Mouse (Mus musculus) kidney, embryonic 15.5 days (tissue): ENCODE results near the gene Cnnm1. TPM values are rescaled to one million over a fixed set of nuclear protein-coding genes. Genes with fewer than 3 reads are reported as not detected.
A peak's percentile ranks its signal among the peaks of the same experiment; 100 is the strongest.
"Not testable (repeated sequence)": the region's sequence is repeated elsewhere in the genome, so short reads cannot be mapped to it uniquely, and the experiment has no call there.

ENCODE experiments used
- ATAC-seq: fragments of 200-750 bp; cut with Nextera tagmentation; replicated peaks from 2 replicates; pipeline ENCODE4 v1.8.0; 2017; ENCODE audit warnings: moderate TSS enrichment; ENCODE audit not compliant: low FRiP score
- H3K27ac ChIP-seq: fragments of 300-500 bp; sonication (generic); 2 replicates; pipeline ENCODE4 v1.5.1; 2015; ENCODE audit warnings: mild to moderate bottlenecking, inconsistent platforms
- H3K27me3 ChIP-seq: fragments of 300-500 bp; sonication (generic); 2 replicates; pipeline ENCODE4 v1.6.1; 2015; ENCODE audit warnings: inconsistent platforms
- H3K36me3 ChIP-seq: fragments of 300-500 bp; sonication (generic); 2 replicates; pipeline ENCODE4 v1.6.1; 2015; ENCODE audit warnings: inconsistent platforms
- H3K4me1 ChIP-seq: fragments of 300-500 bp; sonication (generic); 2 replicates; pipeline ENCODE4 v1.6.1; 2015; ENCODE audit warnings: inconsistent platforms
- H3K4me2 ChIP-seq: fragments of 300-500 bp; sonication (generic); 2 replicates; pipeline ENCODE4 v1.6.1; 2015; ENCODE audit warnings: moderate library complexity, mild to moderate bottlenecking, inconsistent platforms
- H3K4me3 ChIP-seq: fragments of 300-500 bp; sonication (generic); replicated peaks from 2 replicates; pipeline ENCODE4 v1.5.1; 2015; ENCODE audit warnings: mild to moderate bottlenecking, inconsistent platforms
- H3K9ac ChIP-seq: fragments of 300-500 bp; sonication (generic); 2 replicates; pipeline ENCODE4 v1.6.1; 2015; ENCODE audit warnings: mild to moderate bottlenecking, inconsistent platforms
- H3K9me3 ChIP-seq: fragments of 300-500 bp; sonication (generic); replicated peaks from 2 replicates; pipeline ENCODE4 v1.6.1; 2016; ENCODE audit warnings: inconsistent platforms
- WGBS: fragments of 180-500 bp; shearing (Covaris S2); methylation state at CpG from one replicate; pipeline ENCODE4 v1.1.7; 2015; ENCODE audit warnings: mixed read lengths; 5-methylcytosine and 5-hydroxymethylcytosine counted together
- polyA plus RNA-seq: library from polyadenylated mRNA; unstranded; fragments of >200 nt; fragmentation: Nextera tagmentation; extraction: Ambion mirVana; gene quantifications from 2 replicates; pipeline ENCODE4 v1.2.1, GENCODE M21; 2015

Cnnm1 gene
- polyA plus RNA-seq, 1 experiment from 2014 or later, result 0.19 TPM

- ATAC-seq, result 0 out of 2 replicates have a peak, but pooled peaks have one; percentile 46
- 12% methylated on average over 14 of the region's 14 CpGs for WGBS
- Histone ChIP-seq H3K27ac (no peak overlapping the region), H3K4me2 (peak overlapping the region; percentile 58), H3K9me3 (no peaks in the 10 kb centered on the region), H3K36me3 (peaks cover 14% of the 10 kb centered on the region), H3K4me3 (peak overlapping the region; percentile 31), H3K27me3 (peaks cover 15% of the 10 kb centered on the region), H3K9ac (0 out of 2 replicates have a peak overlapping the region, but pooled peaks have one; percentile 3), H3K4me1 (peaks cover 9% of the 10 kb centered on the region)
Measured at GRCm38 (mm10) chr19:43494914-43495313, 54.7 kb downstream of the Cnnm1 start.

GRCm38 (mm10) chr19:43495846-43496245, 55.6 kb downstream of the Cnnm1 start:
- no peak for ATAC-seq
- H3K27ac ChIP-seq, result no peak overlapping the region
- H3K36me3 ChIP-seq, result peaks cover 24% of the 10 kb centered on the region
- H3K4me2 ChIP-seq, result no peak overlapping the region
- peaks cover 9% of the 10 kb centered on the region for H3K4me1 ChIP-seq
- no peaks in the 10 kb centered on the region for H3K9me3 ChIP-seq
- no peak overlapping the region for H3K9ac ChIP-seq
- peaks cover 15% of the 10 kb centered on the region for H3K27me3 ChIP-seq
- H3K4me3 ChIP-seq, result no peak overlapping the region
- 13% methylated on average over 5 of the region's 5 CpGs for WGBS

GRCm38 (mm10) chr19:43497440-43497839, 57.2 kb downstream of the Cnnm1 start:
- Histone ChIP-seq H3K27me3 (peaks cover 15% of the 10 kb centered on the region), H3K9me3 (no peaks in the 10 kb centered on the region), H3K36me3 (peaks cover 36% of the 10 kb centered on the region), H3K9ac (no peak overlapping the region), H3K27ac (no peak overlapping the region), H3K4me2 (no peak overlapping the region), H3K4me1 (peaks cover 9% of the 10 kb centered on the region), H3K4me3 (no peak overlapping the region)
- WGBS, result 82% methylated on average over 7 of the region's 7 CpGs
- no peak for ATAC-seq

GRCm38 (mm10) chr19:43498874-43499273, 58.6 kb downstream of the Cnnm1 start:
- Histone ChIP-seq H3K9ac (no peak overlapping the region), H3K4me3 (no peak overlapping the region), H3K27ac (no peak overlapping the region), H3K27me3 (peaks cover 11% of the 10 kb centered on the region), H3K9me3 (no peaks in the 10 kb centered on the region), H3K4me2 (no peak overlapping the region), H3K4me1 (peaks cover 9% of the 10 kb centered on the region), H3K36me3 (peaks cover 42% of the 10 kb centered on the region)
- no peak for ATAC-seq
- 88% methylated on average over 7 of the region's 7 CpGs for WGBS

GRCm38 (mm10) chr19:43502630-43503029, 62.4 kb downstream of the Cnnm1 start:
- H3K9me3 ChIP-seq, result no peaks in the 10 kb centered on the region
- H3K36me3 ChIP-seq, result peaks cover 71% of the 10 kb centered on the region
- 68% methylated on average over 11 of the region's 11 CpGs for WGBS
- H3K27me3 ChIP-seq, result no peaks in the 10 kb centered on the region
- no peak overlapping the region for H3K4me2 ChIP-seq
- no peaks in the 10 kb centered on the region for H3K4me1 ChIP-seq
- no peak overlapping the region for H3K9ac ChIP-seq
- no peak overlapping the region for H3K4me3 ChIP-seq
- no peak overlapping the region for H3K27ac ChIP-seq
- ATAC-seq, result no peak

GRCm38 (mm10) chr19:43503593-43503992, 63.4 kb downstream of the Cnnm1 start:
- H3K27ac ChIP-seq, result not testable (repeated sequence)

GRCm38 (mm10) chr19:43505441-43505840, 65.2 kb downstream of the Cnnm1 start:
- 89% methylated on average over 12 of the region's 12 CpGs for WGBS
- no peak overlapping the region for H3K9ac ChIP-seq
- ATAC-seq, result no peak

More at GRCm38 (mm10) chr19:43503593-43503992, 63.4 kb downstream of the Cnnm1 start:
- H3K27me3 ChIP-seq, H3K4me1 ChIP-seq, H3K4me2 ChIP-seq, H3K9me3 ChIP-seq, ATAC-seq, H3K9ac ChIP-seq, H3K4me3 ChIP-seq: not testable (repeated sequence)
- WGBS, result 95% methylated on average over 8 of the region's 9 CpGs
- H3K36me3 ChIP-seq, result peaks cover 77% of the 10 kb centered on the region

GRCm38 (mm10) chr19:43510436-43511220, 70.4 kb downstream of the Cnnm1 start:
- H3K27me3 ChIP-seq, result no peaks in the 10 kb centered on the region
- H3K9me3 ChIP-seq, result no peaks in the 10 kb centered on the region; the same call in 1 of the 2 replicates
- no peak overlapping the region for H3K27ac ChIP-seq
- no peak overlapping the region for H3K4me3 ChIP-seq
- H3K4me1 ChIP-seq, result peaks cover 3% of the 10 kb centered on the region; the same call in 1 of the 2 replicates
- peaks cover 61% of the 10 kb centered on the region for H3K36me3 ChIP-seq
- H3K9ac ChIP-seq, result no peak overlapping the region
- no peak overlapping the region for H3K4me2 ChIP-seq
- 91% methylated on average over 14 of the region's 14 CpGs for WGBS
- no peak for ATAC-seq

More at GRCm38 (mm10) chr19:43505441-43505840, 65.2 kb downstream of the Cnnm1 start:
- Histone ChIP-seq H3K4me2 (no peak overlapping the region), H3K27me3 (no peaks in the 10 kb centered on the region), H3K9me3 (no peaks in the 10 kb centered on the region; the same call in 1 of the 2 replicates), H3K36me3 (peaks cover 77% of the 10 kb centered on the region), H3K27ac (no peak overlapping the region), H3K4me1 (no peaks in the 10 kb centered on the region), H3K4me3 (no peak overlapping the region)

- 0 out of 2 replicates have a peak, but pooled peaks have one; percentile 18 for ATAC-seq
- Histone ChIP-seq H3K4me1 (peaks cover 6% of the 10 kb centered on the region), H3K4me2 (no peak overlapping the region), H3K36me3 (peaks cover 55% of the 10 kb centered on the region), H3K27me3 (no peaks in the 10 kb centered on the region), H3K4me3 (no peak overlapping the region), H3K9me3 (no peaks in the 10 kb centered on the region; the same call in 1 of the 2 replicates), H3K27ac (0 out of 2 replicates have a peak overlapping the region, but pooled peaks have one; percentile 2), H3K9ac (no peak overlapping the region)
- 62% methylated on average over 22 of the region's 22 CpGs for WGBS
Measured at GRCm38 (mm10) chr19:43511621-43512620, 71.7 kb downstream of the Cnnm1 start.

- peaks cover 6% of the 10 kb centered on the region for H3K4me1 ChIP-seq
- no peaks in the 10 kb centered on the region for H3K27me3 ChIP-seq
- no peak overlapping the region for H3K27ac ChIP-seq
- WGBS, result 78% methylated on average over 8 of the region's 8 CpGs
- H3K4me3 ChIP-seq, result no peak overlapping the region
- no peak overlapping the region for H3K9ac ChIP-seq
- H3K36me3 ChIP-seq, result peaks cover 40% of the 10 kb centered on the region
- no peak overlapping the region for H3K4me2 ChIP-seq
- H3K9me3 ChIP-seq, result no peaks in the 10 kb centered on the region; the same call in 1 of the 2 replicates
- no peak for ATAC-seq
Measured at GRCm38 (mm10) chr19:43513874-43514273, 73.6 kb downstream of the Cnnm1 start.

GRCm38 (mm10) chr19:43515668-43516396, 75.6 kb downstream of the Cnnm1 start:
- no peak overlapping the region for H3K27ac ChIP-seq
- peaks cover 15% of the 10 kb centered on the region for H3K4me1 ChIP-seq
- no peak overlapping the region for H3K4me3 ChIP-seq
- no peak for ATAC-seq
- no peak overlapping the region for H3K9ac ChIP-seq
- 91% methylated on average over 23 of the region's 23 CpGs for WGBS
- H3K9me3 ChIP-seq, result no peaks in the 10 kb centered on the region
- H3K36me3 ChIP-seq, result peaks cover 22% of the 10 kb centered on the region; the same call in 1 of the 2 replicates
- no peak overlapping the region for H3K4me2 ChIP-seq
- H3K27me3 ChIP-seq, result no peaks in the 10 kb centered on the region
